Mouse (Mus musculus): Measurements from ENCODE around the gene Trim65.

GRCm38 (mm10) chr11:116132366-116133333 lies 1.7 kb upstream of the Trim65 start:
- TF ChIP-seq CTCF (IDR thresholded peaks at IDR 0.05; ENCODE audit: borderline replicate concordance, insufficient read depth, low read length), result peak; percentile 35; the same call in 1 of the 2 replicates
- no peak for TF ChIP-seq POLR2A (IDR thresholded peaks at IDR 0.05; ENCODE audit: low read depth, low read length)
